Mouse (Mus musculus): Measurements from ENCODE around the gene Nktr. TPM values are rescaled to one million over a fixed set of nuclear protein-coding genes. Genes with fewer than 3 reads are reported as not detected.

The Nktr gene
- polyA plus RNA-seq, 1 experiment from 2014 or later = 44.4 TPM

GRCm38 (mm10) chr9:121679549-121679948, 39.4 kb upstream of the Nktr start:
- Histone ChIP-seq H3K9ac (ENCODE audit: low read depth, low read length) (no peak overlapping the region; the same call in 1 of the 2 replicates), H3K36me3 (ENCODE audit: control insufficient read depth, insufficient read depth, low read length) (peaks cover 10% of the 10 kb centered on the region), H3K27ac (ENCODE audit: low read depth, low read length) (peak overlapping the region; percentile 48), H3K4me1 (ENCODE audit: control insufficient read depth, insufficient read depth, low read depth, low read length) (peaks cover 3% of the 10 kb centered on the region), H3K4me3 (ENCODE audit: low read length) (no peak overlapping the region), H3K27me3 (replicated peaks; ENCODE audit: control insufficient read depth, insufficient read depth, low read length) (no peaks in the 10 kb centered on the region), H3K9me3 (ENCODE audit: control insufficient read depth, low read length) (no peaks in the 10 kb centered on the region), H3K4me2 (ENCODE audit: low read length) (no peak overlapping the region)
- WGBS = 23% methylated on average over 6 of the region's 6 CpGs
- ATAC-seq = peak; percentile 75

- Histone ChIP-seq H3K4me1 (ENCODE audit: control insufficient read depth, insufficient read depth, low read depth, low read length) (peaks cover 3% of the 10 kb centered on the region), H3K27me3 (replicated peaks; ENCODE audit: control insufficient read depth, insufficient read depth, low read length) (no peaks in the 10 kb centered on the region), H3K9me3 (ENCODE audit: control insufficient read depth, low read length) (no peaks in the 10 kb centered on the region), H3K4me3 (ENCODE audit: low read length) (no peak overlapping the region), H3K27ac (ENCODE audit: low read depth, low read length) (no peak overlapping the region), H3K36me3 (ENCODE audit: control insufficient read depth, insufficient read depth, low read length) (peaks cover 16% of the 10 kb centered on the region), H3K4me2 (ENCODE audit: low read length) (no peak overlapping the region), H3K9ac (ENCODE audit: low read depth, low read length) (no peak overlapping the region)
- 81% methylated on average over 8 of the region's 8 CpGs for WGBS
- no peak for ATAC-seq
Observed at GRCm38 (mm10) chr9:121681191-121681590, 37.8 kb upstream of the Nktr start.

DNA sequence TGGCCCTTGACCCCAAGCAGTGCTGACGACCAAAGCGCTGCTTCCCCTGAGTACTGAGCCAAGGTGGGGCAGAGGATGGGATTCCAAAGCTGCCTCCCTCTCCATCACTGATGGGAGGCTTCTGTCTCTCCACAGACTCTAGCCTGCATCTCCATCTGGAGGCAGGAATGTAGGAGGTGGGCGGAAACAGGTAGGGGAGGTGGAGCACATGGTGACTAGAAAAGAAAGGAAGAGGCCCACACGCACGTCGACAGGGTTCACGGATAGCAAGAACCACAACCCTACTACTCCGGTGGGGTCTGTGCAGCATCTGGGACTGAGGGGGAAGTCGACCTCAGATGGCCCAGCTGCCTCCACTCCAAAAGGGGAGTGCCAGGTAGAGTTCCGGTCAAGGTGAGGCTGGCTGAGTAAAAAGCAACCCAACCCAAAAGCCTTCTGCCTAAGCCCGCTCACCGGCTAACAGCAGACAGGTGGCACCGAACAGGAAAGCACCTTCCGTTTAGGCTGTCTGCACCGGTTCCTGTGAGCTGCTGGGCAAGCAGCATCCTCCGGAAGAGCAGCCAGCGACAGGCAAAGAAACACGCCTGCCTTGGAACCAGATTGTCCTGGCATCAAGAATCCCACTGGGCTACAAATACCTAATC, 36.8 kb upstream of the Nktr start:
- Histone ChIP-seq H3K27ac (ENCODE audit: low read depth, low read length) (no peak overlapping the region), H3K4me1 (ENCODE audit: control insufficient read depth, insufficient read depth, low read depth, low read length) (peaks cover 3% of the 10 kb centered on the region), H3K4me2 (ENCODE audit: low read length) (no peak overlapping the region), H3K27me3 (replicated peaks; ENCODE audit: control insufficient read depth, insufficient read depth, low read length) (no peaks in the 10 kb centered on the region), H3K9me3 (ENCODE audit: control insufficient read depth, low read length) (no peaks in the 10 kb centered on the region), H3K9ac (ENCODE audit: low read depth, low read length) (no peak overlapping the region), H3K36me3 (ENCODE audit: control insufficient read depth, insufficient read depth, low read length) (peaks cover 16% of the 10 kb centered on the region), H3K4me3 (ENCODE audit: low read length) (no peak overlapping the region)
- no peak for ATAC-seq
- 81% methylated on average over 18 of the region's 18 CpGs for WGBS

DNA sequence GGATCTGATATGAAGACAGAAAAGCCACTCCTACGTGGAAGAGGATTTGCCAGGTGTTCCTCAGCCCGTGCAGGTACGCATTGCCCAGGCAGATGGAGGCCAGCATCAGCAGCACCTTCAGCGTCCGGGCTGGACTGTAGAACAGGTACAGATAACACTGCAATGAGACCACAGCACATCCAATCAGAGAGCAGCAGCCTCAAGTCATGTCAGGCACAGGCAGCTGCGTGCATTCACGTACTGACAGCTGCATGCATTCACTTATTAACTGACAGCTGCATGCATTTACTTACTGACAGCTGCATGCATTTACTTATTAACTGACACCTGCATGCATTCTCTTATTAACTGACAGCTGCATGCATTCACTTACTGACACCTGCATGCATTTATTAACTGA, 34.3 kb upstream of the Nktr start:
- Histone ChIP-seq H3K27me3 (replicated peaks; ENCODE audit: control insufficient read depth, insufficient read depth, low read length) (no peaks in the 10 kb centered on the region), H3K4me1 (ENCODE audit: control insufficient read depth, insufficient read depth, low read depth, low read length) (peaks cover 4% of the 10 kb centered on the region), H3K4me3 (ENCODE audit: low read length) (no peak overlapping the region), H3K4me2 (ENCODE audit: low read length) (no peak overlapping the region), H3K27ac (ENCODE audit: low read depth, low read length) (no peak overlapping the region), H3K9me3 (ENCODE audit: control insufficient read depth, low read length) (no peaks in the 10 kb centered on the region), H3K9ac (ENCODE audit: low read depth, low read length) (no peak overlapping the region), H3K36me3 (ENCODE audit: control insufficient read depth, insufficient read depth, low read length) (peaks cover 23% of the 10 kb centered on the region)
- WGBS = 90% methylated on average over 7 of the region's 7 CpGs
- ATAC-seq = no peak

DNA sequence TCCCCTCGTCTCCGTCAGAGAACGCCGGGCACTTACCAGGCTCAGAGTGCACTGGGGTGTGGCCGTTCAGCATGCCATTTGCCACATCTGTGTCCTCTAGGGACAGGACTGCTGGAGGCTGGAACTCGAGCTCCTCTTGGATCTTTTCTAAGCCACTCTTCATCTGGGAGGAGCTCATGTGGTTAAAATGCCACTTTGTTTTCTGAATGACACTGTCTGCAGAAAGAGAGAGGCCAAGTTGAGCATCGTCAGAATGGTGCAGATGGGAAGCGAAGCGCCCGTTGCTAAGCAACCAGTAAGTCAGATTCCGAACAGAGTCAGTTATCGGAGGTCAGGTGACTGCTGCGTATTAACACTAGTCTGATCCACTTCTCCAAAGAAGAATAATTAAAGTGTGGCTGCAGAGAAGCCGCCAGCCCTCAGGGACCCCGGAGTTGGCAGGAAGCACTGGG, 28.7 kb upstream of the Nktr start:
- H3K9me3 ChIP-seq (ENCODE audit: control insufficient read depth, low read length) = no peaks in the 10 kb centered on the region
- H3K27ac ChIP-seq (ENCODE audit: low read depth, low read length) = peak overlapping the region; percentile 79
- peaks cover 12% of the 10 kb centered on the region; the same call in 1 of the 2 replicates for H3K36me3 ChIP-seq (ENCODE audit: control insufficient read depth, insufficient read depth, low read length)
- 14% methylated on average over 15 of the region's 15 CpGs for WGBS
- peaks cover 15% of the 10 kb centered on the region for H3K4me1 ChIP-seq (ENCODE audit: control insufficient read depth, insufficient read depth, low read depth, low read length)
- ATAC-seq = peak; percentile 95
- H3K9ac ChIP-seq (ENCODE audit: low read depth, low read length) = no peak overlapping the region
- H3K4me3 ChIP-seq (ENCODE audit: low read length) = peak overlapping the region; percentile 0; the same call in 1 of the 2 replicates
- peak overlapping the region; percentile 33 for H3K4me2 ChIP-seq (ENCODE audit: low read length)
- H3K27me3 ChIP-seq (replicated peaks; ENCODE audit: control insufficient read depth, insufficient read depth, low read length) = no peaks in the 10 kb centered on the region

- Histone ChIP-seq H3K9ac (ENCODE audit: low read depth, low read length) (no peak overlapping the region), H3K27ac (ENCODE audit: low read depth, low read length) (peak overlapping the region; percentile 79), H3K9me3 (ENCODE audit: control insufficient read depth, low read length) (no peaks in the 10 kb centered on the region), H3K36me3 (ENCODE audit: control insufficient read depth, insufficient read depth, low read length) (peaks cover 11% of the 10 kb centered on the region; the same call in 1 of the 2 replicates), H3K4me2 (ENCODE audit: low read length) (peak overlapping the region; percentile 33; the same call in 1 of the 2 replicates), H3K4me1 (ENCODE audit: control insufficient read depth, insufficient read depth, low read depth, low read length) (peaks cover 15% of the 10 kb centered on the region), H3K4me3 (ENCODE audit: low read length) (no peak overlapping the region), H3K27me3 (replicated peaks; ENCODE audit: control insufficient read depth, insufficient read depth, low read length) (no peaks in the 10 kb centered on the region)
- WGBS = 49% methylated on average over 7 of the region's 7 CpGs
- ATAC-seq = peak; percentile 60
Observed at GRCm38 (mm10) chr9:121690734-121691133, 28.2 kb upstream of the Nktr start.

GRCm38 (mm10) chr9:121694736-121695135, 24.2 kb upstream of the Nktr start:
- Histone ChIP-seq H3K36me3 (ENCODE audit: control insufficient read depth, insufficient read depth, low read length) (0 out of 2 replicates have a peak, but pooled peaks cover 7% of the 10 kb centered on the region), H3K27ac (ENCODE audit: low read depth, low read length) (no peak overlapping the region), H3K9ac (ENCODE audit: low read depth, low read length) (no peak overlapping the region), H3K4me1 (ENCODE audit: control insufficient read depth, insufficient read depth, low read depth, low read length) (peaks cover 12% of the 10 kb centered on the region), H3K9me3 (ENCODE audit: control insufficient read depth, low read length) (no peaks in the 10 kb centered on the region), H3K27me3 (replicated peaks; ENCODE audit: control insufficient read depth, insufficient read depth, low read length) (no peaks in the 10 kb centered on the region), H3K4me2 (ENCODE audit: low read length) (no peak overlapping the region), H3K4me3 (ENCODE audit: low read length) (no peak overlapping the region)
- WGBS = 80% methylated on average over 12 of the region's 12 CpGs
- no peak for ATAC-seq

DNA sequence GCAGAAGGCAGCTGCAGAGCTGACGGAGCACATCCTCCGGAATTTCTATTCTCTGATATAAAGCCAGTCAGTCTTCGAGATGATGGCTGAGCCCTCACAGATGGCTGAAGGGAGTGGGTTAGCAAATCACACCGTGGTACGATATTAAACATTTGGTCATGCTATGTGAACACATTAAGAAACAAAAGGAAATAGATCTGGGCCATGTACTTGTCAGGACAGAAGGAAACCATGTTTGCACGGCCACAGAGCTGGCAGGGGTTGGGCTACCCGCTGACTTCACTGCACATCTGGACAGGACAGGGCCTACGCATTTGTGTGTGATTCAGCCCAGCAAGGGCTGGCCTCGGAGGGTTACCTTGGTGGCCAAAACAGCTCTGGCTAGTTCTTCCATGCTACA, 22.3 kb upstream of the Nktr start:
- H3K27ac ChIP-seq (ENCODE audit: low read depth, low read length) = no peak overlapping the region
- H3K27me3 ChIP-seq (replicated peaks; ENCODE audit: control insufficient read depth, insufficient read depth, low read length) = no peaks in the 10 kb centered on the region
- no peaks in the 10 kb centered on the region for H3K4me1 ChIP-seq (ENCODE audit: control insufficient read depth, insufficient read depth, low read depth, low read length)
- no peaks in the 10 kb centered on the region for H3K9me3 ChIP-seq (ENCODE audit: control insufficient read depth, low read length)
- ATAC-seq = no peak
- no peak overlapping the region for H3K4me3 ChIP-seq (ENCODE audit: low read length)
- WGBS = 81% methylated on average over 9 of the region's 9 CpGs
- H3K36me3 ChIP-seq (ENCODE audit: control insufficient read depth, insufficient read depth, low read length) = 0 out of 2 replicates have a peak, but pooled peaks cover 7% of the 10 kb centered on the region
- no peak overlapping the region for H3K4me2 ChIP-seq (ENCODE audit: low read length)
- no peak overlapping the region for H3K9ac ChIP-seq (ENCODE audit: low read depth, low read length)

DNA sequence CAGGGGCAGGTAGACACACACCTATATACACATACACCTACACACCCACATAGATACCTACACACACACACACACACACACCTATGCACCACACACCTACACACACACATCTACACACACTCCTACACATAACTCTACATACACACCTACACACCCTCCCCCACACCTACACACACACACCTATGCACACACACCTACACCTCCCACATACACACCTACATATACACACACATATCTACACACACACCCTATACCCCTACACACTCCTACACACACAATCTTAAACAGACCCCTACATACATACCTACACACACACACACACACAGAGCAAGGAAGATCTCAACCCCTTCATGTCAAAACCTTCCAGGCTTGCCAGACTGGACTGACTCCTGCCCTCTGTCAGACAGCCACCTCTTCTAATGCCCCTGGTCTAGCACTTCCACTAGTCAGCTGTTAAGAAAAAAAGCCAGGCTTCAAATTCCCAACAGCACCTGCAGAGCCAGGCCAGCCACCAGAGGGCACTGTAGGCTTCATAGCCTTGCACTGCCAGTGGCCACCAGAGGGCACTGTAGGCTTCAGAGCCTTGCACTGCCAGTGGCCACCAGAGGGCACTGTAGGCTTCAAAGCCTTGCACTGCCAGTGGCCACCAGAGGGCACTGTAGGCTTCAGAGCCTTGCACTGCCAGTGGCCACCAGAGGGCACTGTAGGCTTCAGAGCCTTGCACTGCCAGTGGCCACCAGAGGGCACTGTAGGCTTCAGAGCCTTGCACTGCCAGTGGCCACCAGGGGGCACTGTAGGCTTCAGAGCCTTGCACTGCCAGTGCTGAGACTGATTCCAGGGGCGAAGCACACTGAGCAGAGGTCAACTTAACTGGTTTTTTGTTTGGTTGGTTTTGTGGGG, 21.6 kb upstream of the Nktr start:
- H3K4me2 ChIP-seq (ENCODE audit: low read length) = no peak overlapping the region
- no peak overlapping the region for H3K27ac ChIP-seq (ENCODE audit: low read depth, low read length)
- no peak overlapping the region for H3K9ac ChIP-seq (ENCODE audit: low read depth, low read length)
- H3K9me3 ChIP-seq (ENCODE audit: control insufficient read depth, low read length) = no peaks in the 10 kb centered on the region
- ATAC-seq = peak; percentile 52; the same call in 1 of the 2 replicates
- 0 out of 2 replicates have a peak, but pooled peaks cover 7% of the 10 kb centered on the region for H3K36me3 ChIP-seq (ENCODE audit: control insufficient read depth, insufficient read depth, low read length)
- no peaks in the 10 kb centered on the region for H3K4me1 ChIP-seq (ENCODE audit: control insufficient read depth, insufficient read depth, low read depth, low read length)
- H3K4me3 ChIP-seq (ENCODE audit: low read length) = no peak overlapping the region
- 95% methylated on average over 1 of the region's 1 CpGs for WGBS
- no peaks in the 10 kb centered on the region for H3K27me3 ChIP-seq (replicated peaks; ENCODE audit: control insufficient read depth, insufficient read depth, low read length)
